Mouse (Mus musculus): ENCODE measurements around the gene Olfr1252.

The Olfr1252 gene

GRCm38 (mm10) chr2:89724912-89725311, at the start of gene Olfr1252:
TSS of gene Olfr1252 (minus strand) at chr2:89725012.
- no peak for DNase-seq (ENCODE audit: low read depth in 2 of 2, low spot score in 2 of 2)

- no peak for DNase-seq (ENCODE audit: low read depth in 2 of 2, low spot score in 2 of 2)
These were observed 32.2 kb upstream of the Olfr1252 start, which contains the start of gene Olfr1253 for GRCm38 (mm10) chr2:89756990-89757389. TSS of gene Olfr1253 (minus strand) at chr2:89757090.

- DNase-seq (ENCODE audit: low read depth in 2 of 2, low spot score in 2 of 2), result no peak
These were observed 32.8 kb downstream of the Olfr1252 start for GRCm38 (mm10) chr2:89691980-89692379.

- no peak for DNase-seq (ENCODE audit: low read depth in 2 of 2, low spot score in 2 of 2)
These were observed 53.0 kb downstream of the Olfr1252 start, which contains the start of gene Olfr1251 for GRCm38 (mm10) chr2:89671836-89672235. TSS of gene Olfr1251 (minus strand) at chr2:89671936.

Data from CD8-positive naive resting alpha-beta T cell, adult 2 months (primary cell).